Mouse (Mus musculus): ENCODE measurements around the gene Vmn2r16.

DNA sequence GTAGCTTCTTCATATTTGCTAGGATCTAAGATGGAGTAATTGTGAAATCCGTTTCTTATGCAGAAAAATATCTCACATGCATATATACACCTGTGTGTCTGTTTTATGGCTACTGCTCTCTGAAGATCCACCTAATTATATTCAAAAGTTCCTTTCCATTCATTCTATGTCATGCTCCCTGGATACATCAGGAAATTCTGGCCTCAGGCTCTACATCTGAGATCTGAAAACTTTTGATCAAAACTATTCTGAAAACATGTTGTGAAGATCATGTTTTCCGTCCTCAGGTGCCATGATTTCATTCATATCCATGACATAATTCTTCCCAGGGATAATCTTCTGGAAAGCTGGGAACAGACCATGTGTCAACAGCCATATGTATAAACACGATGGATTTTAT is 32.4 kb upstream of the Vmn2r16 start, which contains the start of gene Vmn2r15:
- TF ChIP-seq CTCF (IDR thresholded peaks at IDR 0.05; ENCODE audit: borderline replicate concordance, extremely low read depth, insufficient read depth, insufficient read length) = no peak
- TF ChIP-seq POLR2A (IDR thresholded peaks at IDR 0.05; ENCODE audit: borderline replicate concordance, extremely low read depth, insufficient read depth, insufficient read length, poor library complexity, severe bottlenecking) = no peak
